Mouse (Mus musculus) hindbrain, embryonic 13.5 days (tissue): ENCODE measurements at regions not wholly inside any gene's neighbourhood (a gene's known extent, or its start where the extent isn't known, plus 50 kb on each side); places are given as distances from the start of the nearest gene placed in this dataset.

Experiments
- ATAC-seq: fragments of 200-750 bp; cut with Nextera tagmentation; 2 replicates; pipeline ENCODE4 v1.8.0; 2017; ENCODE audit warnings: moderate TSS enrichment; ENCODE audit not compliant: low FRiP score
- H3K27ac ChIP-seq: fragments of 300-500 bp; sonication (generic); 2 replicates; pipeline ENCODE4 v1.5.1; 2015; ENCODE audit warnings: inconsistent platforms, mild to moderate bottlenecking, moderate library complexity
- H3K27me3 ChIP-seq: fragments of 300-500 bp; sonication (generic); 2 replicates; pipeline ENCODE4 v1.6.1; 2015; ENCODE audit warnings: mild to moderate bottlenecking, inconsistent platforms
- H3K36me3 ChIP-seq: fragments of 300-500 bp; sonication (generic); 2 replicates; pipeline ENCODE4 v1.6.1; 2015; ENCODE audit warnings: mild to moderate bottlenecking, inconsistent platforms
- H3K4me1 ChIP-seq: fragments of 300-500 bp; sonication (generic); replicated peaks from 2 replicates; pipeline ENCODE4 v1.6.1; 2015; ENCODE audit warnings: inconsistent platforms
- H3K4me2 ChIP-seq: fragments of 300-500 bp; sonication (generic); 2 replicates; pipeline ENCODE4 v1.6.1; 2015; ENCODE audit warnings: inconsistent platforms, mild to moderate bottlenecking, moderate library complexity
- H3K4me3 ChIP-seq: fragments of 300-500 bp; sonication (generic); 2 replicates; pipeline ENCODE4 v1.5.1; 2015; ENCODE audit warnings: mild to moderate bottlenecking, inconsistent platforms
- H3K9ac ChIP-seq: fragments of 300-500 bp; sonication (generic); 2 replicates; pipeline ENCODE4 v1.6.1; 2015; ENCODE audit warnings: mild to moderate bottlenecking, inconsistent platforms
- H3K9me3 ChIP-seq: fragments of 300-500 bp; sonication (generic); 2 replicates; pipeline ENCODE4 v1.6.1; 2016; ENCODE audit warnings: inconsistent platforms
- WGBS: fragments of 180-500 bp; shearing (Covaris S2); methylation state at CpG from one replicate; pipeline ENCODE4 v1.1.7; 2015; 5-methylcytosine and 5-hydroxymethylcytosine counted together

DNA sequence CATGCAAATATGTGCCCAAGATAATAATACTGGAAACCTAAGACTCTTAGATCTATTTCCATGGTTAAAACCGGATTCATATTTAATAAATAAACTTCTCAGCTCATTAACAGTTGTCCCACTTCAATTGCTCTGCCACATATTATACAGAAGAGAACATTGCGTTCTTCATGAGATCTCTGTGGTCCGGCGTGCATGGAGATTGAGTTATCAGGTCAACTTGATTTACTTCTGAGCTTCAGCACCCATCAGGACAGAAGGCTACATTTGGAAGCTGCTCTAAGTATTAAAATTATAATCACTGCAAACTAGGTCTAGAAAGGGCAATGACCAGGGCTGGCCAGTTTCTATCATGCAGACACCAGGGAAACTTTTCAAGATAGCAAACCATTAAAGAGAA lies 295.9 kb upstream of the Cd180 start:
- WGBS, result 93% methylated on average over 4 of the region's 4 CpGs
- no peaks in the 10 kb centered on the region for H3K9me3 ChIP-seq

DNA sequence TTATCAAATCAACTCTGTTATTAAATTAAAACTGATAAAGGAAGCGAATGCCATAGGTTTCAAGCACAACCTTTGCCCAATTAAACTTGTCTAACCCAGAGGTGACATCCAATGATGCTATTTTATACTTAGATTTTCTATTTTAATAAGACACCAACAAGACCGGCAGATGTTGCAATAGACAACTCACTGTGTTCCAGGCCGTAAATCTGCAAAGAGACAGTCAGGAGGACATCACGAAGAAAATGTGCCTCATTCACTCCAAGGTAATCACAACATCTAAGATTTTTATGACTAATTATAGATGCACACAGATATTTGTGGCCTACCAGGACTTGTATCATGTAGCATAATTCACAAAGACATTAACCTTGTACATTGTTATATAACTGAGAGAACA lies 281.5 kb upstream of the Cd180 start:
- no peak for ATAC-seq
- no peaks in the 10 kb centered on the region for H3K4me1 ChIP-seq
- H3K4me3 ChIP-seq, result no peak overlapping the region
- no peaks in the 10 kb centered on the region for H3K36me3 ChIP-seq
- H3K9ac ChIP-seq, result no peak overlapping the region
- no peak overlapping the region for H3K4me2 ChIP-seq
- no peak overlapping the region for H3K27ac ChIP-seq
- H3K9me3 ChIP-seq, result no peaks in the 10 kb centered on the region
- H3K27me3 ChIP-seq, result no peaks in the 10 kb centered on the region
- WGBS, result 84% methylated on average over 4 of the region's 4 CpGs

More for the DNA sequence above, 295.9 kb upstream of the Cd180 start:
- Histone ChIP-seq H3K36me3 (no peaks in the 10 kb centered on the region), H3K9ac (no peak overlapping the region), H3K4me3 (no peak overlapping the region), H3K4me2 (no peak overlapping the region), H3K4me1 (peaks cover 10% of the 10 kb centered on the region), H3K27ac (no peak overlapping the region), H3K27me3 (0 out of 2 replicates have a peak, but pooled peaks cover 9% of the 10 kb centered on the region)
- no peak for ATAC-seq

DNA sequence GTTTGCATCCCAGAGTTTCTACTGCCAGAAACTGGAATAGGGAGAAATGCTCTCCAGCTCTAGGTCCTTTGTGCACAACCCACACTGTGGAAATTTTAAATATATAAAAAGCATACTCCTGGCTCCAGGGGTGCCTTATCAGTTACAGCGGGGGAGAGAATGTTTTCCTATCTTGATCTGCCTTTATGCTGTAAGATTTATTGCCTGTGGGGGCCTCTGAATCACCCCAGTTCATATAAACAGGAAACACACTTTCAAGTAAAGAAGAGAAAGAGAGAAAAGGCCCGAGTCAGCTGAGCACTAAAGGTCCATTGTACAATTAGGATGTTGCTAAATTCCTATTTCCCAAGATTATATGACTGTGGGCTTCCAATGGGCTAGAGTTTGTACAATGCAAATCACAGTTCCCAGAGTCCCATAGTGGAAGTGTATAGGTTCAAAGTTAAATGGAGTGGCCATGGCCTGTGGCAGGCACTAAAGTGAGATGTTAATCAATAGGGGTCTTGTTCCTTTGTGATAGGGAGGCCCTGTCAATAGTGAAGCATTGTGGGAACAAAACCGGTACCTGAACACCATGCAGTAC lies 258.9 kb upstream of the Cd180 start:
- Histone ChIP-seq H3K36me3 (no peaks in the 10 kb centered on the region), H3K9me3 (no peaks in the 10 kb centered on the region), H3K27ac (no peak overlapping the region), H3K4me1 (no peaks in the 10 kb centered on the region), H3K9ac (no peak overlapping the region), H3K4me3 (no peak overlapping the region), H3K4me2 (no peak overlapping the region), H3K27me3 (no peaks in the 10 kb centered on the region)
- no peak for ATAC-seq
- WGBS, result 72% methylated on average over 3 of the region's 3 CpGs

DNA sequence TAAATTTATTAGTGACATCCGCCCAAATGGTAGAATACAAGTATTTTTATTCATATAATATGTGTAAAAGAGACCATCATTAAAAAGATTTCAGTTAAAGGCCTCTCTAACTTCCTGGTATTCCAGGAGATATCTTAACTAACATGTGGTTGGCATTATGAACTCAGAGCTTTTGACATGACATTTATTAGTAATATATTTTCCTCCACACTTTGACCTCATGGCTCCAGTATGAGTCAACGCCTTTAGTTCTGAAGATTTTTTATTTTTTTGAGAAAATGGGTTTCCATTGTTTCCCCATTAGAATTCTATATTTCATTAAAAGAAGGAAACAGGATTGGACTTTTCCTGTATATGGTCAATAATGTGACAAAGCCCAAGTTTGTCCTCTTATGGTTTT lies 250.7 kb upstream of the Cd180 start:
- Histone ChIP-seq H3K9me3 (no peaks in the 10 kb centered on the region), H3K4me2 (no peak overlapping the region), H3K36me3 (no peaks in the 10 kb centered on the region), H3K27ac (no peak overlapping the region), H3K9ac (no peak overlapping the region), H3K4me1 (no peaks in the 10 kb centered on the region), H3K4me3 (no peak overlapping the region), H3K27me3 (no peaks in the 10 kb centered on the region)
- WGBS, result 84% methylated on average over 2 of the region's 2 CpGs
- no peak for ATAC-seq

DNA sequence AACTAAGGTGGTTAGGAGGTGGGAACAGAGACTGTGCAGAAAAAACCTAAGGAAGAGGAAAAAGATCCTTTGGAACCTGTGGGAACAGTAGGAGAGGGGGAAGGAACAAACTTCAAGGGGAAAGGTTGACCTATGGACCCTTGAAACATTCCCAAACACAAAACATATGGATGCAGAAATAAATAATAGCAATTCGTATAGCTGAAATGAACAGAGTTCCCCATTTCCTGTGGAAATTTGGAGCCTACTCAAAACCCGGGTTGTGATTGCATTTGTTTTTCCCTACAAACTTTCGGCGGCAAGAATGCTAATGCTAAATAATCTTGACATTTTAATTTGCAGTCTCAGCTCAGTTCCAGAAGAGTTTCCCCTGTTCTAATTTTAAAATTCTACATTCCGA lies 246.0 kb upstream of the Cd180 start:
- Histone ChIP-seq H3K4me3 (no peak overlapping the region), H3K36me3 (no peaks in the 10 kb centered on the region), H3K9ac (no peak overlapping the region), H3K4me2 (no peak overlapping the region), H3K9me3 (no peaks in the 10 kb centered on the region), H3K4me1 (peaks cover 8% of the 10 kb centered on the region; the same call in 1 of the 2 replicates), H3K27me3 (0 out of 2 replicates have a peak, but pooled peaks cover 5% of the 10 kb centered on the region), H3K27ac (no peak overlapping the region)
- ATAC-seq, result no peak
- 86% methylated on average over 5 of the region's 5 CpGs for WGBS

DNA sequence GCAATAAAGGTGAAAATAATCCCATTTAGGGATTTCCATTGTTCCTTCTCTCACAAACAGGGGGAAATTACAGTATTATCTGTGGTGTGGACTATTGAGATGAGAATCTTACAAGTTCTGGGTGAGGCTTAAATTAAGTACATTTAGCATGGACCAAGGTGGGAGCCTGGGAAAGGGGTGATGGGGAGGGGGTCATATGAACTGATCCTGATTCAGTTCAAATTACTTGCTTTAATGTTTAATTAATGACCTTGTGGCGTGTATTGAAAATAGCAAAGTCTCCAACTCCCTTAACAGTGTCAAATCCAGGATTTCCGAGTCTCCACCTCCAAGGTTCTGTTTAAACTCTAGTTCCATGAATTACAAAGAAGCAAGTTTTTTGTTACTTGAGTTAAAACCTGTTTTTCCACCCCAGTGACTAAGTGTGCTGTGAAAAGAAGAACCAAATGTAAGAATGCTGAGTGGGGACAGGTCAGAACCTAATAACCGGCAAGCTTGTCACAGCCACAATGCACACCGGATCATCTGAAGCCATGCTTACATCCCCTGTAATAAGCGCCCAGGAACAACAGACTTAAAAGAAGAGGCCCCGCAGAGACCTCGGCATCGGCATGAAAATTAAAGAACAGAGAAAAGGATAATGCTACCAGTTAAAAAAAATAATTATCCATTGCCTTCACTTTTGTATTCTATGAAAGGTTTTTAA lies 243.8 kb upstream of the Cd180 start:
- H3K36me3 ChIP-seq, result no peaks in the 10 kb centered on the region
- no peak overlapping the region for H3K4me3 ChIP-seq
- 0 out of 2 replicates have a peak, but pooled peaks cover 5% of the 10 kb centered on the region for H3K27me3 ChIP-seq
- peaks cover 8% of the 10 kb centered on the region; the same call in 1 of the 2 replicates for H3K4me1 ChIP-seq
- H3K4me2 ChIP-seq, result no peak overlapping the region
- no peak overlapping the region for H3K27ac ChIP-seq
- ATAC-seq, result no peak
- H3K9me3 ChIP-seq, result no peaks in the 10 kb centered on the region
- no peak overlapping the region for H3K9ac ChIP-seq
- 8% methylated on average over 8 of the region's 8 CpGs for WGBS

DNA sequence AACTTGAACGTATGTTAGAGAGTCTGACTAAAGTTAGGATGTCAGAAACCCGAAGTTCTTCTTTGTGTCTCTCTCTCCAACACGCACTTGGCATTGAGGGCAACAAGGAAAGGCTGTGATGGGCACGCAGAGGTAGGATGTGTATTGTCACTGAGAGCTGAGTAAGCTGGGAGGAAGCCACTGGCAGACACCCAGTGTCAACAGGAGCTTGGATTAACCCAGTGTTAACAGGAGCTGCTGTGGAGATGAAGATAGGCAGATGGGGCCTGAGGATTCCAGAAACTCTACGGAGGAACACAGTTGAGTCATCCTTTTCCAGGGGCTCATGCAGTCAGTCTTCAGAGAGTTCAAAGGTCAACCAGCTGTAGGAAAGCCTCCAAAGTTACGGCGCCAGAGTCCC lies 242.2 kb upstream of the Cd180 start:
- ATAC-seq, result no peak
- Histone ChIP-seq H3K36me3 (no peaks in the 10 kb centered on the region), H3K9ac (no peak overlapping the region), H3K9me3 (no peaks in the 10 kb centered on the region), H3K4me3 (no peak overlapping the region), H3K27ac (no peak overlapping the region), H3K4me2 (no peak overlapping the region), H3K27me3 (0 out of 2 replicates have a peak, but pooled peaks cover 5% of the 10 kb centered on the region), H3K4me1 (peaks cover 8% of the 10 kb centered on the region; the same call in 1 of the 2 replicates)
- WGBS, result 85% methylated on average over 7 of the region's 7 CpGs

- WGBS, result 33% methylated on average over 2 of the region's 2 CpGs
- no peak for ATAC-seq
- no peaks in the 10 kb centered on the region for H3K4me1 ChIP-seq
- H3K27ac ChIP-seq, result no peak overlapping the region
- H3K9ac ChIP-seq, result no peak overlapping the region
- H3K4me2 ChIP-seq, result no peak overlapping the region
- H3K9me3 ChIP-seq, result no peaks in the 10 kb centered on the region
- H3K4me3 ChIP-seq, result no peak overlapping the region
- H3K27me3 ChIP-seq, result no peaks in the 10 kb centered on the region
- H3K36me3 ChIP-seq, result no peaks in the 10 kb centered on the region
Observed at GRCm38 (mm10) chr13:102458711-102459110, 234.6 kb upstream of the Cd180 start.

DNA sequence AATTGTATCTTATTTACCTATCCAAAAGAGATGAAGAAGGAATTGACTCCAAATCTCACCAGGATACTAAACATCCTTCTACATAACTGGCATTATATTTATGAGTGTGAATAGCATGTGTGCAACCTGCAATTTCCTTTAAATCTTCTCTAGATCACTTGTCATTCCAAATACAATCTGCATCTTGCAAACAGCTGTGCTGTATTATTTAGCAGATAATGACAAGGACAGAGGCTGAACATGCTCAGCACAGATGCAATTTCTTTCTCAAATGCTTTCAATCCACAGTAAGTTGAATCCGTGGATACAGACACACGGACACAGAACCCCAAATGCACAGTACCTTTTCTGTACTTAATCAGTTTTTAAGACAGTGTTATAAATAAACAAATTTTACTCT lies 229.4 kb upstream of the Cd180 start:
- no peaks in the 10 kb centered on the region for H3K9me3 ChIP-seq
- H3K4me1 ChIP-seq, result no peaks in the 10 kb centered on the region
- ATAC-seq, result no peak
- no peak overlapping the region for H3K27ac ChIP-seq
- 88% methylated on average over 2 of the region's 2 CpGs for WGBS
- H3K4me2 ChIP-seq, result no peak overlapping the region
- no peaks in the 10 kb centered on the region for H3K27me3 ChIP-seq
- H3K4me3 ChIP-seq, result no peak overlapping the region
- no peaks in the 10 kb centered on the region for H3K36me3 ChIP-seq
- H3K9ac ChIP-seq, result no peak overlapping the region

DNA sequence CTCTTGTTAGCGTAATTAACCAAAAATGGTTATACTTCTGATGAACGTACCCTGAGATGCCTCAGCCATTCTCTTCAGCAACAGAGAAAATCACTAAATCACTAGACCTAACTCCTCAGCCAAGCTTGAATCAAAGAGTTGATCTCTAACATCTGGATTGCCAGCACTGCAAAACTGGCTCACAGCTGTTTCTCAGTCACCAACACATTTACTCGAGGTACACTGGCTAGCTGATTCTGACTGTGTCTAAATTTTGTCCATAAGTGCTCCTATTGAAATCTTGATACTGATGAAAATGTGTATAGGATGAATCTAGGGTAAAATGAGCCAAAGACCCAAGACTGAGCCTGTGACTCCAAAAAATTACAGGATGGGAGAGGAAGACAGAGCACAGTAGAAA lies 211.5 kb upstream of the Cd180 start:
- ATAC-seq, result no peak
- no peaks in the 10 kb centered on the region for H3K36me3 ChIP-seq
- H3K9ac ChIP-seq, result no peak overlapping the region
- H3K27me3 ChIP-seq, result no peaks in the 10 kb centered on the region
- no peak overlapping the region for H3K4me3 ChIP-seq
- 93% methylated on average over 3 of the region's 3 CpGs for WGBS
- no peak overlapping the region for H3K4me2 ChIP-seq
- H3K27ac ChIP-seq, result no peak overlapping the region
- no peaks in the 10 kb centered on the region for H3K9me3 ChIP-seq
- no peaks in the 10 kb centered on the region for H3K4me1 ChIP-seq

DNA sequence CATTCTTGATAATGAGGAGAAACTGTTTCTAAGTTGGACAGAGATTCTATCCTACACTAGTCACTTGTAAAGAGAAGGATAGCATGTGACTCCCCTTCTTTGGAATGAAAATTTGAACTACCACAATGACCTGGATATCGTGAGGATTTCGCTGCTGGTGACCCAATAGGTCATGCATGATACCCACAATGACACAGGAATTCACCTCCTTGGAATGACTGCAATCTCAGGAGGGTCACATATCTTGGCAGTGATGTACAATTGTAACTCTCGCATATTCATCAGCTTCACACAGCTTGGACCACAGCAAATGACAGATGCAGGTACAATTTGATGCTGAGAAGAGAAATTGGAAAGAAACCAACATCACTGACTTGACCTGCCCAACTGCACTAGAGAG lies 210.9 kb upstream of the Cd180 start:
- Histone ChIP-seq H3K27ac (no peak overlapping the region), H3K4me3 (no peak overlapping the region), H3K4me1 (no peaks in the 10 kb centered on the region), H3K9ac (no peak overlapping the region), H3K4me2 (no peak overlapping the region), H3K9me3 (no peaks in the 10 kb centered on the region), H3K27me3 (no peaks in the 10 kb centered on the region), H3K36me3 (no peaks in the 10 kb centered on the region)
- no peak for ATAC-seq
- 85% methylated on average over 3 of the region's 3 CpGs for WGBS

DNA sequence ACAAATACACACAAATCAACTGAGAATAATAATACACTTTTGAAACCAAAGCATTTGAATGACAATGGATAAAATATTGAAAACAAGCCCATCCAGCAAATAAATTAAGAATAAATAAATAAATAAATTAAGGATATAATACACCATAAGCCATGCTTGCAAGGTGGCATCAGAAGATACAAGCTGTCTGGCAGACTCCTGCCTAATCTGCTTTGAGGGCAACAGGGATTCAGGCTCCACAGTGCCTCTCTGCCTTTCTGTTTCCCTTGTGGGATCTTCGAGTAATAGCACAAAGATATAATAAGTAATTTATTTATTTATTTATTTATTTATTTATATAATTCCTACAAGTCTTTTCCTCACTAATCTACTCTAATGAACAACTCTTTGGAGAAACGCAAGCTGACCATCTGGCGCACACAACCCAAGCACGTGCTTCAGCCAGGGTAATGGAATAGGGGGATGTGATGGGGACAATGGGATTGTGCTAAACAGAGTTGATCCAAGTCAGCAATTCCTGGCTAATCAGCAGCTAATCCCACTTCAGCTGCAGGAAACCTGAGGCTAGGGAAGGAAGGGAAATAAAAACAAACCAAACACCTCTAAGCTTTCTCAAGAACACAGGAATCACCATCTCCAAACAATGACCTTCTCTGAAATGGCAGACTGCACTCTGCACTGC lies 205.8 kb upstream of the Cd180 start:
- H3K9me3 ChIP-seq, result no peaks in the 10 kb centered on the region
- H3K4me2 ChIP-seq, result no peak overlapping the region
- H3K27ac ChIP-seq, result no peak overlapping the region
- no peak for ATAC-seq
- no peak overlapping the region for H3K4me3 ChIP-seq
- H3K4me1 ChIP-seq, result no peaks in the 10 kb centered on the region
- H3K9ac ChIP-seq, result no peak overlapping the region
- 57% methylated on average over 4 of the region's 4 CpGs for WGBS
- no peaks in the 10 kb centered on the region for H3K27me3 ChIP-seq
- no peaks in the 10 kb centered on the region for H3K36me3 ChIP-seq

DNA sequence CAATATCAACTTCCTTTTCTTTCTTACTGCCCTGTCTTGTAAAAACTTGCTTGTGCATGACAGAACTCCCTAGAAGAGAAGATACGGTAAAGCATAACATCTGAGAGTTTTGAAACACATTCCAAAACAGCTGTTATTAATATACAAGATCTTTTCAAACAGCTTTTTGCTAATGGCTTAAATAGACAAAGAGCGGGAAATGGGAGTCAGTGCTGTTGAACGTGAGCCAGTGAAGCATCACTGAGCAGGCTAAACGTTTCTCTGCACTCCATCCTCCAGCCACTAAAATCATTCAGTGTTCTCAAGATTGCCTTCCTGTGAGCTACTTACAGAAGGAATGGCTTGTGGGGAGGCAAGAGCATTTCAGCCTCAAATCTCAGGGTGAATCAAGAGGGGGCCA lies 202.0 kb upstream of the Cd180 start:
- Histone ChIP-seq H3K27ac (no peak overlapping the region), H3K4me3 (no peak overlapping the region), H3K36me3 (no peaks in the 10 kb centered on the region), H3K4me1 (no peaks in the 10 kb centered on the region), H3K4me2 (no peak overlapping the region), H3K27me3 (no peaks in the 10 kb centered on the region), H3K9ac (no peak overlapping the region), H3K9me3 (no peaks in the 10 kb centered on the region)
- no peak for ATAC-seq
- WGBS, result 86% methylated on average over 4 of the region's 4 CpGs
